Mouse (Mus musculus) T-cell, adult 66 days (primary cell): Measurements from ENCODE around the gene Abat. TPM values are rescaled to one million over a fixed set of nuclear protein-coding genes. Genes with fewer than 3 reads are reported as not detected.

ENCODE experiments used
- total RNA-seq, 2 experiments: library from RNA; stranded (reverse); gene quantifications; 3 replicates in 1 of 2; 4 replicates in 1 of 2; pipeline ENCODE4 v1.2.4; 2023

The Abat gene
- under 1 TPM; 0.15 to 0.23 TPM for total RNA-seq

DNA sequence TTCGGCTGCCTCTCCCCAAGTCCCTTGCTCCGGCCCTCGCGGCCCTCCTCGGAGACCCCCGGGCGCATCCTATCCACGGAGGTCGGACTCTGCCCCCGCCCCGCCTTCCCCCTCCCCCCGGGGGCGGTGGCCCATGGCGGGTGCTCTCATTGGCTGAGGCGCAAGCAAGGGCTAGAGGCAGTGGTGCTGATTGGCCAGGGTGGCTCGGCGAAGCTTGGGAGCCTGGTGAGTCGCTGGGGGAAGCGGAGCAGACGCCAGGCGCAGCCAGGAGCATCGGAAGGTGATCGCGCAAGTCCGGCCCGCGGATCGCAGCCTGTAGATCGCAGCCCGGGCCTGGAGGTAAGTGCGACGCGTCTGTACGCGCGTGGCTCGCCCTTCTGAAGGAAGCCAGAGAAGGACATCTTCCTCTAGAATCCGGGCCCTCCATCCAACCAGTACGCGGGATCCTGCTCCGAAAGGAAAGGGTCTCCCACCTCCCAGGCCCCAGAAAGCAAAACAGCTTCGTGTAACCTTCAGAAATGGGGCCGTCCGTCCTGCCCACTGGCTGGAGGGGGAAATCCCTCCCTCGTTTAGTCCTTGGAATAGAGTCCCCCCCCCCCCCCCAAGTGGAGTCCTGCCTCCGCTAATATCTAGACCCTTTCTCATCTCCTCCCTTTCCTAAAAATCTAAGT is at the start of gene Abat:
Gene Abat (plus strand): TSS at position 194 of the 671 bp plus-strand sequence.

DNA sequence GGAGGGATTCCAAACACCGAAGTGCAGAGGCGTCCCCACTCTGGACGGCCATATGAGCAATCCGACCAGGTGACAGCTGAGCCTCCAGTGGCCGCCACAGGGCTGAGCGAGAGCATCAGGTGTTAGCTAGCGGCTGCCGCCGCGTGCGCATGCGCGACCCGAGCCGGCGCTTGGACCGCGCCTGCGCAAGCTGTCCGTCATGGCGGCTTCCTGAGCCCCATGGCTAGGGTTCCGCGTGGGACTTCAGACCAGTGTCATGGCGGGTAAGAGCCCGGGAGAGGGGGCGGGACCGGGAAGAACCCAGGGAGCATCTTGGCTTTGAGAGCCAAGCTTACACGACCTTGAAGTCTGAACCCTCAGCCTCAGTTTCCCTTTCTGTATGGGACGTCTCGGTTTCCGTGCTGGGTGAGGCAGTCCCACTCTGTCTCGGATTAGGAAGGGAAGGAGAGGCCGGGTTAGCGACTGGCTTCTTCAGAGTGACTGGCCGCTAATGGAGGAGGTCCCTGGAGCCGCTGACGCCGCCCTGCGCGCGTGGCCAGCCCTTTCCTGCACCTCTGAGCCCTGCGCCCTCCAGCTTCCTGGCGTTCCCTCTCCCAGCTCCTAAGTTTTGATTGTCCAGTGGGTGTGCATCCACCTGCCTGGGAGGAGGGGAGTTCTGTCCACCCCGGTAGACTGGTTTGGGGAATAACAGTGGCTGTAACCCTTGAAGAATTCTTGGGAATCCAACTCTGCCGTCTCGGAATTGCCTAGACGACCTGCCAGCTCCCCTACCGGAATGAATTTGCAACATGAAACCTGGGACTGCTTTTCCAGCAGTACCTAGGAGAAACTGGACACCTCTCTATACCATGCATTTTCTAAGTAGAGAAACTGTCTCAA is 42.4 kb upstream of the Abat start, which contains the start of gene Mettl22:
Gene Mettl22 (plus strand): TSS at position 186 of the 879 bp plus-strand sequence.

DNA sequence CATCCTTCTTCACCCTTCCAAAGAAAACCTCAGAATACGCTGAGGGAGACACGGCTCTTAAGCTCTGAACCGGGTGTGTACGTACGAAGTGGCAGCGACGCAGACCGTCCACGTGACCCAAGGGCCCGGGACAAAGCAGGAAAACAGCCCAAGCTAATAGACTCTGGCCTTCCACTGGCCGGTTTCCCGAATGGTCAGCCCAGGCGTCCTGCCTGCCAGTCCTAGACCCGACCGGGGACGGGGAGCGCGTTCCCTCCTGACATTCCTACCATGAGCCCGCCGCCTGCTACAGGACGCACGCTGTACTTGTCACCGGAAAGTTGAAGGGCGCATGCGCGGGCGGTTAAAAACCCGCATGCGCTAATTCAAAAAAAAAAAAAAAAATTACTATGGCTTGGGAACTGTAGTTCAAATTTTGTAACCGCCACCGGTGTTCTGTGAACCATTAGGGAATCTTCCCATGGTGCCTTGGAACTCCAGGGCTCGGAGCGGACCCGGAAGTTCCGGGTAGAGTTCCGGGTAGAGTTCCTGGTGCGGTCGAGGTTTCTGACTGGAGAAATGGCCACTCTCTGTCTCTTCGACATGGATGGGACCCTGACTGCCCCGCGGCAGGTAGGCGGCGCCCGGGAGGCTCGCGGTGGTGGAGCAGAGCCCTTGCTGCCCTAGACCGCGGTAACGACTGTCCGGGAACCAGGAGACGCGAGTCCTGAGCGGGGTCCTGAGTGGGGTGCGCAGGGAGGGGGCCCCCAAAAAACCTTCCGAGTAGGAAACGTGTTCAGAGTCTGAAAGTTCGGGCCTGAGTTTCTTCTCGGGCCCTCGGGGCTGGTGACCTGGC is 124.2 kb downstream of the Abat start, which contains the start of the genes Pmm2 and Tmem186:
Gene Pmm2 (plus strand): TSS at position 458 of the 835 bp plus-strand sequence.
Gene Tmem186 (minus strand): TSS at position 496 of the 835 bp plus-strand sequence.

Other genes with a start within 250 kb of the Abat start
- not detected for gene Tmem114, start 88.3 kb upstream of the Abat start, total RNA-seq
- 10 to 100 TPM; 27.5 to 28.5 TPM for gene Mettl22, start 42.6 kb upstream of the Abat start, total RNA-seq
- gene Pmm2, start 124.2 kb downstream of the Abat start, total RNA-seq: 100 to 1,000 TPM; 122 to 130 TPM
- 10 to 100 TPM; 14.8 to 16.3 TPM for gene Tmem186, start 124.3 kb downstream of the Abat start, total RNA-seq
- gene Carhsp1, start 158.7 kb downstream of the Abat start, total RNA-seq: 10 to 100 TPM; 15.8 to 16.1 TPM
- 1 to 10 TPM in 1 of 2 experiments, not detected in 1; 1.7 TPM for gene Gm5767, start 167.3 kb downstream of the Abat start, total RNA-seq